Mouse (Mus musculus): ENCODE measurements around the gene Cxcl10. TPM values are rescaled to one million over a fixed set of nuclear protein-coding genes. Genes with fewer than 3 reads are reported as not detected.

The Cxcl10 gene
- polyA plus RNA-seq, 1 experiment, result 1.2 TPM

GRCm38 (mm10) chr5:92349731-92350130, 1.0 kb upstream of the Cxcl10 start:
- no peak overlapping the region for H3K27ac ChIP-seq (ENCODE audit: control insufficient read depth, insufficient read depth, low read depth, low read length, poor library complexity)
- WGBS, result 78% methylated on average over 7 of the region's 7 CpGs
- peaks cover 10% of the 10 kb centered on the region for H3K4me1 ChIP-seq (ENCODE audit: control insufficient read depth, insufficient read depth, low read length)
- TF ChIP-seq POLR2A (IDR thresholded peaks at IDR 0.05; ENCODE audit: borderline replicate concordance, control insufficient read depth, low read depth, low read length) (no peak), CTCF (IDR thresholded peaks at IDR 0.05; ENCODE audit: control insufficient read depth, insufficient read depth, low read length) (no peak)
- H3K4me3 ChIP-seq (replicated peaks; ENCODE audit: control insufficient read depth, low read depth, low read length), result no peak overlapping the region

- H3K4me3 ChIP-seq (replicated peaks; ENCODE audit: control insufficient read depth, low read depth, low read length), result no peak overlapping the region
- H3K27ac ChIP-seq (ENCODE audit: control insufficient read depth, insufficient read depth, low read depth, low read length, poor library complexity), result no peak overlapping the region
- 53% methylated on average over 8 of the region's 8 CpGs for WGBS
- peaks cover 5% of the 10 kb centered on the region for H3K4me1 ChIP-seq (ENCODE audit: control insufficient read depth, insufficient read depth, low read length)
- TF ChIP-seq POLR2A (IDR thresholded peaks at IDR 0.05; ENCODE audit: borderline replicate concordance, control insufficient read depth, low read depth, low read length) (no peak), CTCF (IDR thresholded peaks at IDR 0.05; ENCODE audit: control insufficient read depth, insufficient read depth, low read length) (no peak)
These were observed 3.7 kb downstream of the Cxcl10 start for GRCm38 (mm10) chr5:92345006-92345405.

GRCm38 (mm10) chr5:92340606-92341005, 8.1 kb downstream of the Cxcl10 start:
- TF ChIP-seq CTCF (IDR thresholded peaks at IDR 0.05; ENCODE audit: control insufficient read depth, insufficient read depth, low read length), result no peak
- no peak for TF ChIP-seq POLR2A (IDR thresholded peaks at IDR 0.05; ENCODE audit: borderline replicate concordance, control insufficient read depth, low read depth, low read length)
- no peak overlapping the region for H3K4me3 ChIP-seq (replicated peaks; ENCODE audit: control insufficient read depth, low read depth, low read length)
- no peak overlapping the region for H3K27ac ChIP-seq (ENCODE audit: control insufficient read depth, insufficient read depth, low read depth, low read length, poor library complexity)
- 51% methylated on average over 4 of the region's 4 CpGs for WGBS
- H3K4me1 ChIP-seq (ENCODE audit: control insufficient read depth, insufficient read depth, low read length), result no peaks in the 10 kb centered on the region

- Histone ChIP-seq H3K27ac (ENCODE audit: control insufficient read depth, insufficient read depth, low read depth, low read length, poor library complexity) (no peak overlapping the region), H3K4me3 (replicated peaks; ENCODE audit: control insufficient read depth, low read depth, low read length) (no peak overlapping the region), H3K4me1 (ENCODE audit: control insufficient read depth, insufficient read depth, low read length) (no peaks in the 10 kb centered on the region; the same call in none of the 2 replicates)
- no peak for TF ChIP-seq CTCF (IDR thresholded peaks at IDR 0.05; ENCODE audit: control insufficient read depth, insufficient read depth, low read length)
- TF ChIP-seq POLR2A (IDR thresholded peaks at IDR 0.05; ENCODE audit: borderline replicate concordance, control insufficient read depth, low read depth, low read length), result no peak
- 40% methylated on average over 3 of the region's 3 CpGs for WGBS
These were observed 11.9 kb downstream of the Cxcl10 start for GRCm38 (mm10) chr5:92336743-92337142.

GRCm38 (mm10) chr5:92332359-92332840, 16.3 kb downstream of the Cxcl10 start:
- no peaks in the 10 kb centered on the region; the same call in none of the 2 replicates for H3K4me1 ChIP-seq (ENCODE audit: control insufficient read depth, insufficient read depth, low read length)
- peak overlapping the region; percentile 51 for H3K4me3 ChIP-seq (replicated peaks; ENCODE audit: control insufficient read depth, low read depth, low read length)
- 27% methylated on average over 9 of the region's 9 CpGs for WGBS
- 0 out of 2 replicates have a peak overlapping the region, but pooled peaks have one; percentile 43 for H3K27ac ChIP-seq (ENCODE audit: control insufficient read depth, insufficient read depth, low read depth, low read length, poor library complexity)
- no peak for TF ChIP-seq POLR2A (IDR thresholded peaks at IDR 0.05; ENCODE audit: borderline replicate concordance, control insufficient read depth, low read depth, low read length)
- TF ChIP-seq CTCF (IDR thresholded peaks at IDR 0.05; ENCODE audit: control insufficient read depth, insufficient read depth, low read length), result no peak

GRCm38 (mm10) chr5:92331635-92332338, 16.9 kb downstream of the Cxcl10 start, which contains the start of gene Art3:
Gene Art3, plus strand, starts transcription at chr5:92331827.
- no peak for TF ChIP-seq POLR2A (IDR thresholded peaks at IDR 0.05; ENCODE audit: borderline replicate concordance, control insufficient read depth, low read depth, low read length)
- no peak for TF ChIP-seq CTCF (IDR thresholded peaks at IDR 0.05; ENCODE audit: control insufficient read depth, insufficient read depth, low read length)
- H3K4me3 ChIP-seq (replicated peaks; ENCODE audit: control insufficient read depth, low read depth, low read length), result peak within 1 kb of the TSS; percentile 51
- 75% methylated on average over 17 of the region's 17 CpGs for whole genome bisulfite sequencing
- H3K4me1 ChIP-seq (ENCODE audit: control insufficient read depth, insufficient read depth, low read length), result no peaks in the 10 kb centered on the region; the same call in none of the 2 replicates
- 0 out of 2 replicates have a peak within 1 kb of the TSS, but pooled peaks have one; percentile 43 for H3K27ac ChIP-seq (ENCODE audit: control insufficient read depth, insufficient read depth, low read depth, low read length, poor library complexity)

GRCm38 (mm10) chr5:92331122-92331521, 17.6 kb downstream of the Cxcl10 start:
- TF ChIP-seq CTCF (IDR thresholded peaks at IDR 0.05; ENCODE audit: control insufficient read depth, insufficient read depth, low read length), result no peak
- TF ChIP-seq POLR2A (IDR thresholded peaks at IDR 0.05; ENCODE audit: borderline replicate concordance, control insufficient read depth, low read depth, low read length), result no peak
- 62% methylated on average over 12 of the region's 12 CpGs for whole genome bisulfite sequencing
- H3K4me1 ChIP-seq (ENCODE audit: control insufficient read depth, insufficient read depth, low read length), result no peaks in the 10 kb centered on the region; the same call in none of the 2 replicates
- no peak overlapping the region for H3K4me3 ChIP-seq (replicated peaks; ENCODE audit: control insufficient read depth, low read depth, low read length)
- no peak overlapping the region for H3K27ac ChIP-seq (ENCODE audit: control insufficient read depth, insufficient read depth, low read depth, low read length, poor library complexity)

- TF ChIP-seq POLR2A (IDR thresholded peaks at IDR 0.05; ENCODE audit: borderline replicate concordance, control insufficient read depth, low read depth, low read length) (no peak), CTCF (IDR thresholded peaks at IDR 0.05; ENCODE audit: control insufficient read depth, insufficient read depth, low read length) (no peak)
- no peak within 1 kb of the TSS for H3K4me3 ChIP-seq (replicated peaks; ENCODE audit: control insufficient read depth, low read depth, low read length)
- peaks cover 1% of the 10 kb centered on the region for H3K4me1 ChIP-seq (ENCODE audit: control insufficient read depth, insufficient read depth, low read length)
- 64% methylated on average over 7 of the region's 7 CpGs for WGBS
- no peak within 1 kb of the TSS for H3K27ac ChIP-seq (ENCODE audit: control insufficient read depth, insufficient read depth, low read depth, low read length, poor library complexity)
These were observed 20.8 kb downstream of the Cxcl10 start, which contains the start of gene Cxcl9 for GRCm38 (mm10) chr5:92327929-92328328. Gene Cxcl9, minus strand, starts transcription at chr5:92328079.
